Mouse (Mus musculus): ENCODE data around the gene Ly75.

The Ly75 gene

DNA sequence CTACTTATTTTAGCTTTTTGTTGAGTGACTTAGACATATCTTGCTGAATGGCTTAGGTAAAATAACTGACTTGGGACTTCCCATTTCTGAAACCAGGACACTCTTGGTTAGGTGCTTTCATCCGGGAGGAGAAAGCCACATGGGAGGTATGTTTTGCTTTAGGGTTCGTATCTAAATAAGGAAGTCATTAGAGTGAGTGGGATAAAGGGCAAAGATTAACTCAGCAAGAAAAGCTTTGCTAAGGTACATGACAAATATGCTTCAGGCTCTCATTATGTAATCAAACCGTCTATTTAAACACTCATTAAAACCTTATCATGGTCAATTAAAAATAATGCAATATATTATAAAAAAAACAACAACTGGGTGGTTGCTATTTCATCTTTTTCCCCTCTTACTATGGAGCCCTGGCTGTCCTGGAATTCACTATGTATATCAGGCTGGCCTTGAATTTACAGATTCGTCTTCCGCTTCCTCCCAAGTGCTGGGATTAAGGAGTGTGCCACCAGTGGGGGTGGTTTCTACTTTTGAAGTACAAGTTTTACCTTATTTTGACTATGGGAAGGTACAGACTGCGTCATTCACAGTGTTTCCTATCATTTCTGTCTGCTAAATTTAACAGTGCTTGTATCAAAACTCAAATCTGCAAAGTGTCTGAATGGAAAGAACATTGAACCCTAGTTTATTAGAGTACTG lies 60.9 kb downstream of the Ly75 start:
- no peak for DNase-seq

DNA sequence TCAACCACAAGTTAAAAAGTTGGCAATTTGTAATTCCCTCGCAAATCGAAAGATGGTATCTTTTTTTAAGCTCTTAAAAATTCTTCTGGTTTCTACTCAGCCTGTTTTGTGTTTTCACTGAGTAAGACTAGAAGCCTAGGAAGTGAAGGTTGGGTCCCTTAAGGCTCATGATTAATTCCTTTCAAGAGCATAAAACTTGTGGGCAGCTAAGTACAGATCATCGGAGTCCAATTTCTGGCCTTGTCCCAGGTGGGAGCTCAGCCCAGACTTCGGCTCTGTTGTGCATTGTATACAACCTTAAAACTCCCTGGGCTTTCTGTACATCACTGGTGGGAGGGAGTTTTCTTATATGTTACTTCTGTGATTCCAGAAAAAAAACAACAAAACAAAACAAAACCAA lies 79.3 kb downstream of the Ly75 start:
- DNase-seq: no peak

GRCm38 (mm10) chr2:60299323-60299722 lies 83.8 kb downstream of the Ly75 start:
- no peak for DNase-seq

DNA sequence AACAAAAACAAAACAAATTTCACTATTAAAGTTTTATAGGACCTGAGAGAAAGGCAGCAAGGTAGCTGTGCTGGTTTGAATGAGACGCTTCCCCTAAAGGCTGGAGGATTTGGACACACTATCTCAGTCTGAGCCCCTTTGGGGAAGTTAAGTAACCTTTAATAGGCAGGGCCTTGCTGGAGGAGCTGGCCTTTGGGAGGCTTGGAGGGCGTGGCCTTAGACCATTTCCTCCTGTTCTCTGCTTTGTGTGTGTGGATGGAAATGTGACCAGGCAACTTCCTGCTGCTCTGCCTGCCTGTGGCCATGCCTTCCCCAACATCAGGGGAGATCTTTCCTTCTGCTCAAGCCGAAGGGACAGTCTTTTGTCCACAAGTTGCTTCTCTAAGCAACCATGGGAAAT lies 84.8 kb downstream of the Ly75 start:
- DNase-seq: no peak

GRCm38 (mm10) chr2:60291381-60291780 lies 91.7 kb downstream of the Ly75 start:
- DNase-seq: no peak

- no peak for DNase-seq
Observed at GRCm38 (mm10) chr2:60289451-60289850, 93.7 kb downstream of the Ly75 start.

GRCm38 (mm10) chr2:60288606-60289005 lies 94.5 kb downstream of the Ly75 start:
- DNase-seq: peak in 1 of 2 experiments; percentile 14

GRCm38 (mm10) chr2:60285107-60285617 lies 97.9 kb downstream of the Ly75 start:
- no peak for DNase-seq

DNA sequence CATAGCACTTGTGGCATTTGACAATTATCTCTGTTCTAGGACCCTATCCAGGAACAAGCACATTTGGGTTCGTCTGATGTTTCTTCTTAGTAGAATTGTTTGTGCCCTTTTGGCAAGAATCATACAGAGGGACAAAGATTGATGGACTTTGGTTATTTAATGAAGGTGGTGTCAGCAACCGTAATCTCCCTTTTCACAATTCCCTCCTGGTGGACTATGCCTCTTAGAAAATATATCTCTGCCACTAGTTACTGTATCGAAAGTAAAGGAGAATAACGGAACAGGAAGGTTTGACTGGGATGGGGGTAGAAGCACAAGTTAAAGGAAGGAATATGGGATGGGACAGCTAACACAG lies 98.7 kb downstream of the Ly75 start, which contains the start of gene Cd302:
Gene Cd302, minus strand, starts transcription at position 22 of the 355 bp plus-strand sequence.
- DNase-seq: no peak

DNA sequence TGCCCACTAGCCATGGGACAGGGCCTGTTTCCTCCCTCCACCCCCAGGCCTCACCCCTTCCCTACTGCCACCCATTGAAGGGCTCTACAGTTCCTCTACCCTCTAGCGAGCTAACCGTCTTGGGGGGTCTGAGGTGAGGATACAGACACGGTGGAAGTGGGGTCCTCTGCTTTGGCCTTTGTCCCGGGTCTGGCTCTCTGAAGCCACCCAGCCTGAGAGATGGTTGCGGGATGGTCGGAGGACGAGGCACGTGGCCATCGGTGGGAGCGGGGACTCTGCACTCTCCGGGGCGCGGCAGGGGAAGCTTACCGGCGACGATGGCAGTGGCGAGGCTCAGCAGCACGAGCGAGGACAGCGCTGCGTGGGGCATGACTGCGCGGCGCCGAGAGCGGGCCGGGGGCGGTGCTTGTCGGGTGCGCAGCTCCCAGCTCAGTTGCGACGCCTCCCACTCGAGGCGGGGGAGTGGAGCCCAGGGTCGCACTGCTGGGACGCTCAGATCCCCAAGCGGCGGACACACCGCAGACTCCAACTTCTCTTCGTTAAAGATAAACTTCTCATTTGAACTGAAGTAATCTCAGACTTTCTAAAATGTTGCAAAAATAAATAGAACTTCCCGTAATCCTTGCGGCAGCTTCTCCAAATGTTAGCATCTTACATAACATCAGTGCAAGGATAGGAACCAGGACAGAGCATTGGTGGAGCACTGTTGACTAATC lies 99.2 kb downstream of the Ly75 start:
- DNase-seq: peak; percentile 37 to 55

DNA sequence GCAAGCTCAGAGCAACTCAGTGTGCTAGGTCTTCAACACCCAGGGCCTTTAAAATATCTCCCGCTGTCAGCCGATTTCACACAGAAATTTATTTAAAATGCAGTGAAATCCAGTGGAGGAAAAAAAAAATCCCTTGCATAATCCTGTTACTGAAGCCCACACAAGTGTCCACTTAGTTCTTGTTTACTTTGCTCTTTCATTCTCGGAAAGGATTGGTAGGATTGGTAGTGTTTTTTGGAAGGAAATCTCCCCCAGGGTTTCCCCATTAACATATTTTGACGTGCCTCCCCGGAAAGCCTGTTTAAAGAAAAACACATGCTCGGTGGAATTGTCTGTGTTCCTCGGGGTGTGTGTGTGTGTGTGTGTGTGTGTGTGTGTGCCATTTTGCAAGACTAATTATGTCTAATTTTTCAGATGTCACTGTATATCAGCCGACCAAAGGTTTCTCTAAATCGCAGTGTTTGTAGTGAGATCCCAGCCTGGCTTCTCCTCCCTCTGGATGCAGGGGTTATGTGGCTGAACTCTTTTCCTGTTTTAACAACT lies 99.8 kb downstream of the Ly75 start:
- DNase-seq: no peak

- DNase-seq: no peak
Observed at GRCm38 (mm10) chr2:60282625-60283024, 100.5 kb downstream of the Ly75 start.

GRCm38 (mm10) chr2:60278627-60279026 lies 104.5 kb downstream of the Ly75 start:
- DNase-seq: no peak

DNA sequence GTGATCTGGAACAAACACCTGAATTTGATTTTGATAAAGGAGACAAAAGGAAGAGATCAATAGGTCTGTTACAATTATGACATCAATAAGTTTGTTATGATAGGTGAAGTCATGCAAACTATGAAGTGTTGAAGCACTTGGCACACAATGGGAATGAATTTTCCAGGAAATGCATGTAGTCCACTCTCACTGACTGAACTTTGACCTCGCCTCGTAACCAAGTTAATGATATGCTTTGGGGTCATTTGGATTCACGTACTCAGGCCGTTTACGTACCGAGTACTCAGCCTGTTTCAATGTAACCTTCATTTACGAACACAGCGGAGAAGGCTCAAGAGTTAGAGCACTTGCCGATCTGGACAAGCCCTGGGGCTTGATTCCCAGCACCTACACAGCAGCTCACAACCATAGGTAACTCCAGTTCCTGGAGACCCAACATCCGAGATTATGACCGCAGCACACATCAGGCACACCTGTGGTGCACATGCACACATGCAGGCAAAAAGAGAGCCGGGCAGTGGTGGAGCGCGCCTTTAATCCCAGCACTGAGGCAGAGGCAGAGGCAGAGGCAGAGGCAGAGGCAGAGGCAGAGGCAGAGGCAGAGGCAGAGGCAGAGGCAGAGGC lies 113.1 kb downstream of the Ly75 start:
- no peak for DNase-seq

- no peak for DNase-seq
Observed at GRCm38 (mm10) chr2:60267567-60267966, 115.5 kb downstream of the Ly75 start.

GRCm38 (mm10) chr2:60260621-60261350 lies 122.3 kb downstream of the Ly75 start:
- DNase-seq: no peak

- DNase-seq: no peak
Observed at GRCm38 (mm10) chr2:60259186-60259585, 123.9 kb downstream of the Ly75 start.

GRCm38 (mm10) chr2:60256751-60257150 lies 126.4 kb downstream of the Ly75 start:
- DNase-seq: no peak

DNA sequence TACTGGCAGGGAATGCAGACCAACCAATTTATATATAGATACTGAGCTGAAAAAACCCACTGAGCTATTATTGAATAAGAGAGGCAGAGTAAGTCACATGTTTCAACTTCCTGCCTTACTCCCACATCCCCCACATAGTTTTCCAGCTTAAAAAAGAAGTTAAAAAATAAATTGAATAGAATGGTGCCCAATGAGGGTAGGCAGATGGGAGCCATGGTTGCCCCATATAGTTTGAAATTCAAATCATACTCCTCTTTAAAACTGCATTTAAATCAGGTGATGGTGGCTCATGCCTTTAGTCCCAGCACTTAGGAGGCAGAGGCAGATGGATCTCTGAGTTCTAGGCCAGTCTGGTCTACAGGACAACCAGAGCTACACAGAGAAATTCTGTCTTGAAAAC lies 129.6 kb downstream of the Ly75 start:
- no peak for DNase-seq

GRCm38 (mm10) chr2:60252782-60253181 lies 130.3 kb downstream of the Ly75 start:
- DNase-seq: no peak

Measured in spleen, adult 18-20 months (tissue).